Mouse (Mus musculus) brain, embryonic 14.5 days (tissue): Measurements from ENCODE around the gene Krt1. TPM values are rescaled to one million over a fixed set of nuclear protein-coding genes. Genes with fewer than 3 reads are reported as not detected.

Source experiments
- DNase-seq: peaks from one replicate; pipeline ENCODE4 v3.0.0-alpha.2; 2011; ENCODE audit warnings: low read depth
- CTCF ChIP-seq: fragments of 200-500 bp; IDR thresholded peaks from 2 replicates; pipeline ENCODE4 v1.5.1; 2012; ENCODE audit warnings: inconsistent platforms, mild to moderate bottlenecking, moderate library complexity, borderline replicate concordance; ENCODE audit not compliant: insufficient read depth, insufficient read length; ENCODE audit errors: extremely low read depth
- POLR2A ChIP-seq: fragments of 200-500 bp; IDR thresholded peaks from 2 replicates; pipeline ENCODE4 v1.6.1; 2012; ENCODE audit warnings: mild to moderate bottlenecking, inconsistent platforms, borderline replicate concordance; ENCODE audit not compliant: poor library complexity, insufficient read depth, insufficient read length, severe bottlenecking; ENCODE audit errors: extremely low read depth
- polyA plus RNA-seq: library from polyadenylated mRNA; depleted of rRNA; stranded (reverse); fragments of >200 nt; gene quantifications from 2 replicates; pipeline ENCODE4 v1.2.3, GENCODE M21; 2012; rRNA removed

Krt1 gene
- polyA plus RNA-seq, 1 experiment: 14.9 TPM

GRCm38 (mm10) chr15:101855732-101856131, 5.1 kb upstream of the Krt1 start:
- no peak for DNase-seq
- TF ChIP-seq POLR2A (no peak), CTCF (no peak)

GRCm38 (mm10) chr15:101854294-101854693, 3.7 kb upstream of the Krt1 start:
- no peak for DNase-seq
- TF ChIP-seq CTCF (no peak), POLR2A (no peak)

- peak; percentile 49 for DNase-seq
- TF ChIP-seq CTCF (no peak), POLR2A (no peak)
Measured at GRCm38 (mm10) chr15:101852571-101852970, 2.0 kb upstream of the Krt1 start.

- DNase-seq: peak; percentile 77
- no peak for TF ChIP-seq CTCF
- peak; percentile 57 for TF ChIP-seq POLR2A
Measured at GRCm38 (mm10) chr15:101845971-101846403, 4.6 kb downstream of the Krt1 start.

GRCm38 (mm10) chr15:101843192-101843591, 7.4 kb downstream of the Krt1 start:
- no peak for TF ChIP-seq CTCF
- no peak for DNase-seq

- TF ChIP-seq POLR2A (no peak), CTCF (peak; percentile 14; the same call in 1 of the 2 replicates)
- DNase-seq: no peak
Measured at GRCm38 (mm10) chr15:101834784-101835328, 15.7 kb downstream of the Krt1 start.

- TF ChIP-seq CTCF (no peak), POLR2A (no peak)
- no peak for DNase-seq
Measured at GRCm38 (mm10) chr15:101833131-101833530, 17.5 kb downstream of the Krt1 start.

- DNase-seq: peak; percentile 53
- TF ChIP-seq POLR2A (no peak), CTCF (no peak)
Measured at GRCm38 (mm10) chr15:101829441-101829840, 21.2 kb downstream of the Krt1 start.

- DNase-seq: peak; percentile 11
- TF ChIP-seq POLR2A (no peak), CTCF (no peak)
Measured at GRCm38 (mm10) chr15:101821786-101822185, 28.8 kb downstream of the Krt1 start.

- no peak for DNase-seq
- TF ChIP-seq CTCF (no peak), POLR2A (no peak)
Measured at GRCm38 (mm10) chr15:101817875-101818274, 32.7 kb downstream of the Krt1 start, which contains the start of gene Krt2. TSS of gene Krt2 (minus strand) at chr15:101818169.

GRCm38 (mm10) chr15:101803052-101803822, 47.4 kb downstream of the Krt1 start:
- peak; percentile 71 for DNase-seq
- TF ChIP-seq POLR2A (no peak), CTCF (no peak)

GRCm38 (mm10) chr15:101802296-101802835, 48.2 kb downstream of the Krt1 start, which contains the start of gene Krt73:
TSS of gene Krt73 (minus strand) at chr15:101802346.
- DNase-seq: peak; percentile 79
- TF ChIP-seq POLR2A: no peak
- no peak for TF ChIP-seq CTCF

Other genes with a start within 250 kb of the Krt1 start
- not detected in 2 replicates for gene Gm5414, start 222.6 kb downstream of the Krt1 start, polyA plus RNA-seq
- gene Gm5478, start 203.4 kb downstream of the Krt1 start, polyA plus RNA-seq: not detected in 2 replicates
- not detected in 2 replicates for gene Krt6b, start 170.5 kb downstream of the Krt1 start, polyA plus RNA-seq
- 0.29 and 0.57 TPM in 2 replicates for gene Krt6a, start 156.5 kb downstream of the Krt1 start, polyA plus RNA-seq
- gene Krt5, start 137.9 kb downstream of the Krt1 start, polyA plus RNA-seq: 33.7 and 53.0 TPM in 2 replicates
- gene Krt71, start 107.7 kb downstream of the Krt1 start, polyA plus RNA-seq: 0.09 and 0.18 TPM in 2 replicates
- gene Krt72, start 64.3 kb downstream of the Krt1 start, polyA plus RNA-seq: 0.04 and 0.08 TPM in 2 replicates
- 0.78 and 0.98 TPM in 2 replicates for gene Krt73, start 48.4 kb downstream of the Krt1 start, polyA plus RNA-seq
- not detected in 2 replicates for gene Krt2, start 32.6 kb downstream of the Krt1 start, polyA plus RNA-seq
- 0.53 and 2.3 TPM in 2 replicates for gene Krt77, start 18.9 kb upstream of the Krt1 start, polyA plus RNA-seq
- not detected in 2 replicates for gene Krt76, start 42.1 kb upstream of the Krt1 start, polyA plus RNA-seq
- gene Krt4, start 73.9 kb upstream of the Krt1 start, polyA plus RNA-seq: 2.3 and 2.6 TPM in 2 replicates
- 0.10 and 0.23 TPM in 2 replicates for gene Krt79, start 89.5 kb upstream of the Krt1 start, polyA plus RNA-seq
- 0.03 TPM in 1 of 2 replicates, not detected in the other for gene Krt78, start 103.5 kb upstream of the Krt1 start, polyA plus RNA-seq
- 2.0 and 3.7 TPM in 2 replicates for gene Krt8, start 153.7 kb upstream of the Krt1 start, polyA plus RNA-seq
- gene Krt18, start 177.4 kb upstream of the Krt1 start, polyA plus RNA-seq: 1.9 and 3.9 TPM in 2 replicates
- 123 and 173 TPM in 2 replicates for gene Eif4b, start 223.0 kb upstream of the Krt1 start, polyA plus RNA-seq
- gene Tns2, start 249.6 kb upstream of the Krt1 start, polyA plus RNA-seq: 10.2 and 18.8 TPM in 2 replicates